Mouse (Mus musculus) NIH3T3 (cell line): Measurements from ENCODE around the gene Cyp2ab1.

ENCODE experiments used
- DNase-seq: peaks from one replicate; pipeline ENCODE4 v3.0.0-alpha.2; 2012; ENCODE audit warnings: low read depth

The Cyp2ab1 gene

DNA sequence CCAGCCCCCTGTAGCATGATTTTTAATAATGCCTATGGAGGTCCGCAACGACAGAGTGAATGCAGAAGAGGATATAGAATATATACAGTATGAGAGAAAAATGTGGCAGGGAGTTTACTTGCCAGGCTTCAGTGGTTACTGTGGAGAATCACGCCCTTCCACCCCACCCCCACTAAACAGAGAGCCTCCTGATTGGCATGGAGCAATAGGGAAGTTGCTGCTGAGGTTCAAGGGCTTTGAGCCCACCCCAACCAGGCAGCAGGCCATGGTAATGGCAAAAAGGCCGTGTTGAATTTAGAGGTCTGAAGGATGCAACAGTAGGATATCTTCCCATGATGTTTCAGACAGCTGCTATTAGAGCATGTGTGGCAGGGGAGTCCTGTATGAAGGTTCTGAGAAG, 53.9 kb downstream of the Cyp2ab1 start:
- no peak for DNase-seq

DNA sequence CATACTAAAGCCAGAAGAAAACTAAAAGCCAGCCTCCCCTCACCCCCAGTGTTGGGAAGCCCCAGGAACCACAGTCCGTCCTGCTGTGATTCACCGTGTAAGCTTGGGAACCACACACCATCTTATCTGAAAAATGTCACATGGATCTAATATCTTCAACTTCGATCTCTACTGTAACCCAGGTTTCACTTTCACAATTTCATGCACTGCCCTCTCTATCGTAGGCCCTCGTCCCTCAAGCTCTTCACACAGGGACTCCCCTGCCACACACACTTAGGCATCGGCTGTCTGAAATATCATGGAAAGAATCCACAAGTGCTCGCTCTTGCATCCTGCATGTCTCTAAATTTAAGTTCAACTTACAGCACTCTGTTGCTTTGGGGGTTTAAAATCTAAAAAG, 60.1 kb downstream of the Cyp2ab1 start:
- DNase-seq, result no peak
